Mouse (Mus musculus): ENCODE measurements around the gene Grb7. TPM values are rescaled to one million over a fixed set of nuclear protein-coding genes. Genes with fewer than 3 reads are reported as not detected.
A peak's percentile ranks its signal among the peaks of the same experiment; 100 is the strongest.

The Grb7 gene
- polyA plus RNA-seq, 1 experiment from 2014 or later: 86.2 TPM

GRCm38 (mm10) chr11:98449921-98450771 is 4.0 kb downstream of the Grb7 start:
- H3K4me1 ChIP-seq (ENCODE audit: insufficient read depth, low read length): peaks cover 14% of the 10 kb centered on the region
- H3K27me3 ChIP-seq (ENCODE audit: insufficient read depth, low read length): 0 out of 2 replicates have a peak, but pooled peaks cover 4% of the 10 kb centered on the region
- H3K36me3 ChIP-seq (ENCODE audit: insufficient read depth, low read length): peaks cover 9% of the 10 kb centered on the region
- 79% methylated on average over 20 of the region's 20 CpGs for WGBS
- H3K4me3 ChIP-seq (ENCODE audit: low read length): peak overlapping the region; percentile 47
- ATAC-seq (ENCODE audit: low FRiP score, low TSS enrichment): no peak
- peak overlapping the region; percentile 57; the same call in 1 of the 2 replicates for H3K27ac ChIP-seq (ENCODE audit: low read length)
- H3K9me3 ChIP-seq (ENCODE audit: low read length): no peaks in the 10 kb centered on the region
- H3K9ac ChIP-seq (replicated peaks; ENCODE audit: low read length): no peak overlapping the region; the same call in 1 of the 2 replicates
- H3K4me2 ChIP-seq (replicated peaks; ENCODE audit: low read depth, low read length): peak overlapping the region; percentile 55

GRCm38 (mm10) chr11:98455484-98455883 is 9.3 kb downstream of the Grb7 start:
- ATAC-seq (ENCODE audit: low FRiP score, low TSS enrichment): no peak
- Histone ChIP-seq H3K9ac (replicated peaks; ENCODE audit: low read length) (no peak overlapping the region), H3K4me1 (ENCODE audit: insufficient read depth, low read length) (peaks cover 9% of the 10 kb centered on the region), H3K36me3 (ENCODE audit: insufficient read depth, low read length) (peaks cover 13% of the 10 kb centered on the region), H3K27ac (ENCODE audit: low read length) (no peak overlapping the region), H3K9me3 (ENCODE audit: low read length) (no peaks in the 10 kb centered on the region), H3K27me3 (ENCODE audit: insufficient read depth, low read length) (peaks cover 19% of the 10 kb centered on the region), H3K4me3 (ENCODE audit: low read length) (no peak overlapping the region), H3K4me2 (replicated peaks; ENCODE audit: low read depth, low read length) (no peak overlapping the region)
- WGBS: 80% methylated on average over 4 of the region's 4 CpGs

GRCm38 (mm10) chr11:98456545-98456944 is 10.4 kb downstream of the Grb7 start:
- H3K27ac ChIP-seq (ENCODE audit: low read length): no peak overlapping the region

GRCm38 (mm10) chr11:98456945-98457344 is 10.8 kb downstream of the Grb7 start:
- H3K27ac ChIP-seq (ENCODE audit: low read length): peak overlapping the region; percentile 19
- peak overlapping the region; percentile 92 for H3K4me2 ChIP-seq (replicated peaks; ENCODE audit: low read depth, low read length)
- no peaks in the 10 kb centered on the region for H3K9me3 ChIP-seq (ENCODE audit: low read length)
- H3K4me3 ChIP-seq (ENCODE audit: low read length): peak overlapping the region; percentile 64
- peaks cover 9% of the 10 kb centered on the region for H3K4me1 ChIP-seq (ENCODE audit: insufficient read depth, low read length)
- H3K27me3 ChIP-seq (ENCODE audit: insufficient read depth, low read length): peaks cover 20% of the 10 kb centered on the region
- H3K36me3 ChIP-seq (ENCODE audit: insufficient read depth, low read length): peaks cover 13% of the 10 kb centered on the region
- WGBS: 19% methylated on average over 9 of the region's 9 CpGs
- H3K9ac ChIP-seq (replicated peaks; ENCODE audit: low read length): peak overlapping the region; percentile 76
- 0 out of 2 replicates have a peak, but pooled peaks have one; percentile 7 for ATAC-seq (ENCODE audit: low FRiP score, low TSS enrichment)

More at GRCm38 (mm10) chr11:98456545-98456944, 10.4 kb downstream of the Grb7 start:
- no peak overlapping the region for H3K4me3 ChIP-seq (ENCODE audit: low read length)
- ATAC-seq (ENCODE audit: low FRiP score, low TSS enrichment): no peak
- no peak overlapping the region for H3K9ac ChIP-seq (replicated peaks; ENCODE audit: low read length)
- no peaks in the 10 kb centered on the region for H3K9me3 ChIP-seq (ENCODE audit: low read length)
- peaks cover 19% of the 10 kb centered on the region for H3K27me3 ChIP-seq (ENCODE audit: insufficient read depth, low read length)
- H3K4me2 ChIP-seq (replicated peaks; ENCODE audit: low read depth, low read length): no peak overlapping the region
- 75% methylated on average over 5 of the region's 5 CpGs for WGBS
- peaks cover 13% of the 10 kb centered on the region for H3K36me3 ChIP-seq (ENCODE audit: insufficient read depth, low read length)
- H3K4me1 ChIP-seq (ENCODE audit: insufficient read depth, low read length): peaks cover 9% of the 10 kb centered on the region

GRCm38 (mm10) chr11:98457367-98458120 is 11.3 kb downstream of the Grb7 start:
- ATAC-seq (ENCODE audit: low FRiP score, low TSS enrichment): peak; percentile 91
- no peaks in the 10 kb centered on the region for H3K9me3 ChIP-seq (ENCODE audit: low read length)
- H3K4me3 ChIP-seq (ENCODE audit: low read length): peak overlapping the region; percentile 64
- H3K9ac ChIP-seq (replicated peaks; ENCODE audit: low read length): peak overlapping the region; percentile 76
- H3K4me1 ChIP-seq (ENCODE audit: insufficient read depth, low read length): peaks cover 9% of the 10 kb centered on the region
- H3K4me2 ChIP-seq (replicated peaks; ENCODE audit: low read depth, low read length): peak overlapping the region; percentile 92
- peak overlapping the region; percentile 19 for H3K27ac ChIP-seq (ENCODE audit: low read length)
- under 1% methylated on average over 51 of the region's 64 CpGs for WGBS
- H3K36me3 ChIP-seq (ENCODE audit: insufficient read depth, low read length): peaks cover 13% of the 10 kb centered on the region
- H3K27me3 ChIP-seq (ENCODE audit: insufficient read depth, low read length): peaks cover 22% of the 10 kb centered on the region

- peaks cover 22% of the 10 kb centered on the region for H3K27me3 ChIP-seq (ENCODE audit: insufficient read depth, low read length)
- peaks cover 13% of the 10 kb centered on the region for H3K36me3 ChIP-seq (ENCODE audit: insufficient read depth, low read length)
- H3K9me3 ChIP-seq (ENCODE audit: low read length): no peaks in the 10 kb centered on the region
- peak overlapping the region; percentile 64 for H3K4me3 ChIP-seq (ENCODE audit: low read length)
- H3K9ac ChIP-seq (replicated peaks; ENCODE audit: low read length): peak overlapping the region; percentile 76
- peaks cover 9% of the 10 kb centered on the region for H3K4me1 ChIP-seq (ENCODE audit: insufficient read depth, low read length)
- H3K27ac ChIP-seq (ENCODE audit: low read length): 0 out of 2 replicates have a peak overlapping the region, but pooled peaks have one; percentile 19
- H3K4me2 ChIP-seq (replicated peaks; ENCODE audit: low read depth, low read length): peak overlapping the region; percentile 92
- ATAC-seq (ENCODE audit: low FRiP score, low TSS enrichment): no peak
- WGBS: 1% methylated on average over 26 of the region's 30 CpGs
These were observed 12.2 kb downstream of the Grb7 start for GRCm38 (mm10) chr11:98458121-98458990.

- Histone ChIP-seq H3K27me3 (ENCODE audit: insufficient read depth, low read length) (peaks cover 22% of the 10 kb centered on the region), H3K9me3 (ENCODE audit: low read length) (no peaks in the 10 kb centered on the region), H3K4me3 (ENCODE audit: low read length) (no peak overlapping the region), H3K4me1 (ENCODE audit: insufficient read depth, low read length) (peaks cover 9% of the 10 kb centered on the region), H3K36me3 (ENCODE audit: insufficient read depth, low read length) (peaks cover 13% of the 10 kb centered on the region), H3K9ac (replicated peaks; ENCODE audit: low read length) (no peak overlapping the region), H3K27ac (ENCODE audit: low read length) (no peak overlapping the region), H3K4me2 (replicated peaks; ENCODE audit: low read depth, low read length) (no peak overlapping the region)
- 19% methylated on average over 11 of the region's 11 CpGs for WGBS
- no peak for ATAC-seq (ENCODE audit: low FRiP score, low TSS enrichment)
These were observed 13.0 kb downstream of the Grb7 start for GRCm38 (mm10) chr11:98459071-98459741.

GRCm38 (mm10) chr11:98459860-98460259 is 13.7 kb downstream of the Grb7 start:
- 86% methylated on average over 9 of the region's 9 CpGs for WGBS
- H3K4me1 ChIP-seq (ENCODE audit: insufficient read depth, low read length): peaks cover 9% of the 10 kb centered on the region

More at GRCm38 (mm10) chr11:98459860-98460259, 13.7 kb downstream of the Grb7 start:
- Histone ChIP-seq H3K9me3 (ENCODE audit: low read length) (no peaks in the 10 kb centered on the region), H3K4me3 (ENCODE audit: low read length) (no peak overlapping the region), H3K36me3 (ENCODE audit: insufficient read depth, low read length) (peaks cover 6% of the 10 kb centered on the region), H3K4me2 (replicated peaks; ENCODE audit: low read depth, low read length) (no peak overlapping the region), H3K9ac (replicated peaks; ENCODE audit: low read length) (no peak overlapping the region), H3K27me3 (ENCODE audit: insufficient read depth, low read length) (peaks cover 22% of the 10 kb centered on the region), H3K27ac (ENCODE audit: low read length) (no peak overlapping the region)
- no peak for ATAC-seq (ENCODE audit: low FRiP score, low TSS enrichment)
